Mouse (Mus musculus): Measurements from ENCODE around the gene Zdhhc18. TPM values are rescaled to one million over a fixed set of nuclear protein-coding genes. Genes with fewer than 3 reads are reported as not detected.
A peak's percentile ranks its signal among the peaks of the same experiment; 100 is the strongest.
"Not testable (repeated sequence)": the region's sequence is repeated elsewhere in the genome, so short reads cannot be mapped to it uniquely, and the experiment has no call there.

Zdhhc18 gene
- total RNA-seq, 2 experiments from 2014 or later = 15.2 to 24.9 TPM

DNA sequence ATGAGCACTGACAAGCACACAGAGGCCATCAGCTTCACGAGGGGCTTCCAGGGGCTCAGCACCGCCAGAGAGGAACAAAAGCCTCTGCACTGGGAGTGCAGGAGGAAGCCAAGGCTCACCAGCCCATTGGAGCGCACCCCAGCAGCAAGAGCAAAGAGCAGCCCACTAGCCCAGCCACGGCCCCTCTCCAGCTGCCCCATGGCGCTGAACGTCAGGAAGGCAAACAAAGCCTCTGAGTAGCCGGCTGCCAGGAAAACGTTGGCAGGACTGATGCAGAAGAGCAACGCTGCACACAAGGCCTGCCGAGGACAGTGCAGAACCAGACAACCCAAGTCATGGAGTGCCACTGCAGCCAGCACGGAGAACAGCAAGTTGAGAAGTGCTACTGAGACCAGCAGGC, 15.2 kb upstream of the Zdhhc18 start:
- DNase-seq = no peak

DNA sequence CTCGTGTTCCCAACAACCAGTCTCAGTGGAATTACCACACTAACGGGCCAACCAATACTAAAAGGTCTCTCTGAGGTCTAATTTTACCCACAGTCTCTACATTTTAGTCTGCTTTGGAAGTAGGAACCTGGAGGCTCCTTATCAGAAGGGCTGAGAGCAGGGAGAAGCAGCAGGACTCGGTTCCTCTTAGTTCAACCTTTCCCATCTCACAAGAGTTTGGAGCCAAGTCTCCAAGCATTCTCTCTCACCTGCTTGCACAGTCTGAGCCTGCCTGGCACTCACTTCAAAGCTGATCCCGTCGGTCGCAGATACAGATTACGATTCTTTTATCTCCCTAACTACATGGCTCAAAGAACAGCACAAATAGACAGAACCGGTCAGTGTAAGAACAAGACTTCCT, 13.0 kb upstream of the Zdhhc18 start:
- peak in 1 of 2 experiments; percentile 44 for DNase-seq

DNA sequence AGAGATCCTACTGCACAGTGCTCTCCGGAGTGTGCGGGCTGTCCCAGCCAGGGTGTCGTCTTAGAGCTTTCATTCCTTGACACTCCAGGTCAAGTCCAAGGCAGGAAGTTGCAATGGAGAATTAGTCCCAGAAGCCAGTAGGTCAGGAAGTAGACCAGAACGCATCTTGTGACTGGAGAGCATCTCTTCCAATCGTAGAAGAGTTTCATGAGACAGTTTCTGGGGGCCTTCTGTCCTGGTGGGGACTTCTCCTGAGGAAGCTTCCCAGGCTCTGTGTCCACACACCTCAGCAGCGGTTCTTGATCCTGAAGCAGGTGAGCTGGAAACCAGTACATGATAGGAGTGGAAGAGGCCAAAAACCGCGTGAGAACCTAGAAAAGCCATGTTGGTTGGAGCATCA, 12.5 kb upstream of the Zdhhc18 start:
- DNase-seq = no peak

DNA sequence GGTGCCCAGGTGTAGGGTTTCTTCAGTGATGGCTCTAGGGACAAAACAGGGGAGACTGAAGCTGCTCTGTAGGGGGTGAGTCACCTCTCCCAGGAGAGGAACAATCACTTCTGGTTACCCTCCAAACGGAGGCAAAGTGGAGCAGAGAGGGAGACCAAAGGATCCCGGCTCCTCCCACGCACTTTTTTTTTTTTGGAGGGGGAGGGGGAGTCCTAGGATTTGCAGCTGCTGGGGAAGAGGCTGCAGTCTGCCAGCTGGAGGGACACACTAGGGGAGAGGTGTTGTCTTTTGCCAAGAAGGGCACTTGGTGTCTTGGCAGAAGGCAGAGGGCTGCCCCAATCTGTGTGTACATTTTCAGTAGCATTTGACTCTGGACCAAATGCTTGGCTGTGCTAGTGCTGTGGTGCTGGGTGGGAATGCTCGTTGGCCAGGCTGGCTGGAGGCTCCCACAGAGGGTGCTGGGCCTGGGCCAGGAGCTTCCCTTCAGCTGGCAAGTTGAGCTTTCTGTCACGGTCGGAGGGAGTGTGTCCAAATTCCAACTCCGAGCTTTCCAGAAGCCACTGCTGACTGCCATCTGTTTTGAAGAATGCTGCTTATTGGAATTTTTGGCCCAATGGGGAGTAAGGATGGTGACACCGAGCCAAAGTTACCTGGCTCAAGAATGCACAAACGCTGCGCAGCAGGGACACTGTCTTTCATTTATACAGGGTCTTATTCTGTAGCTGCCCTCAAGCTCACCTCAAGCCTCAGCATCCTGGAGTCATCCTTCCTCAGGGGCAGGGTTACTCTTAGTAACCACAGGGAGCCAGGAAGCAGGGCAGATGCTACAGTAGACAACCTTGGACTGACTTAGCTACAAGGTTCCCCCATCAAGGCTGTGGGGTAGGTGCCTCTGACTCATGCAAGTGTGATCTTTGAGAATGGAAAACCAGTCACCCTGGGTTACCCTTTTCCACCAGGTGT, 10.5 kb upstream of the Zdhhc18 start:
- peak; percentile 80 to 87 for DNase-seq

DNA sequence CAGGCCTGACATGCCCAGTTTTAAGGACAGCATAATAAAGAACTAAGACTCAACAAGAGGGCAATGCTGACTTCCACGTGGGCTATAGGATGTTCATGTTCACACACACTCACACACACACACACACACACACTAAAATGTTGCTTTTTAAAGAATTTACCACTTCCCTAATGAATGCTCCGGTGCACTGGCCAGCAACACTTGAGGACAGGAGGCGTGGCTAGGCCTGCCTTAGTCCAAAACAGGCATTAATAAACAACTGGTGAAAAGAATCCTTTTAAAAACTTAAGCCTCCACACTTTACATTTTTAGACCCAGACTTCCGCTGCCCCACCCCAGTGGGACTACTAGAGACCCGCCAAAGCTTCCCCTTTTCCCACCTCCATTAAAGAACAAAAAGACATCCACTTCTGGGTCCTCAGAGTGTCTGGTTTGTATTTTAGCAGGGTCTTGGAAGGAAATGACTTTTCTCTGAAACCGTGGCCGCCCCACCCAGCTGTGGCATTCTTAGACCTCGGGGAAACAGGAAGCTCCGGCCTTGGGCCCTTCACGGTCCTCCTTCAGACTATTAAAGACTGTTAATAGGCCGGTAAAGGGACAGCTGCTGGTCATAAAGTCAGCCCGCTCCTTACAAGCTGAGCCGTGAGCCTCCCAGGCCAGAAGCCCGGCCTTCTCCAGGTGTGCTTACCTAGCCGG, 9.7 kb upstream of the Zdhhc18 start:
- DNase-seq = peak; percentile 48 to 71

DNA sequence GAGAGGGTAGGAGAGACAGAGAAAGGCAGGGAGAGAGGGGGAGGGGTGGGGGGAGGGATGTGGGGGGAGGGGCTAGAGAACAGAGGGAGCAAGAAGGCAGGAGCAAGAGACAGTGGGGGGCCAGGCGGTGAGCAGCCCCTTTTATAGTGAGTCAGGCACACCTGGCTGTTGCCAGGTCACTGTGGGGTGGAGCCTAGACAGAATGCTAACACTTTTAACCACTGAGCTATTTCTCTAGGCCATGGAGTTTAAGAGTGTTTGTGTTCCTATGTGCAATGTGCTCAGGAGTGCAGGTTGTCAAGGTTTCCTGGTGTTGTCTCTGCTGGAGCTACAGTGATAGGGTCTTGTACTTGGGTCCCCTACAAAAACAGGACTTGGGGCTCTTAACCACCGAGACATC, 8.8 kb upstream of the Zdhhc18 start:
- no peak for DNase-seq

DNA sequence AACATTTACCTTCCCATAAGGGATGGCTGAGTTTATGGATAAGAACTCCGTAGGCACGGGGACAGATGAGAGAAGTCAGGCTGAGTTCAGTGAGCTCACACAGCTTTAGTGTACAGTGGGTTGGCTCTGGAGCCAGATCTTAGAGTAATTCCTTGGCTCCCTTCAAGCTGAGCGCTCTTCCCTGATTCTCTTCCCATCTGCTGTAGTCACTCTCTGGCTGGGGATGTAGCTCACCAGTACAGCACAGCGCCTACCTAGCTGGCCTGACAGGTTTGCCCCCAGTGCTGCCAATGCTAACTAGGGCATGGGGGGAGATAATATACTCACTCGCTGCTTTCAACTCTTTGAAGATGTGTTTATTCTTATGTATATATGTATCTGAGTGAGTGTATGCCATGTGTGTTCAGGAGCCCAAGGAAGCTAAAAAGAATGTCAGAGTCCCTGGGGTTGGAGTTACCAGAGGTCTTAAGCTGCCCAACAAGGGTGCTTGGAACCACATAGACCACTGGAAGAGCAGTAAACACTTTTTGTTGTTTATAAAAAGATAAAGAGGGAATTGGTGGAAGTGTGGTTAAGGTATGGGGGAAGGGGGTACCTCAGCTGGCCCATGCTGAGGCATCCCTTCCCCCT, 8.0 kb upstream of the Zdhhc18 start:
- no peak for DNase-seq

DNA sequence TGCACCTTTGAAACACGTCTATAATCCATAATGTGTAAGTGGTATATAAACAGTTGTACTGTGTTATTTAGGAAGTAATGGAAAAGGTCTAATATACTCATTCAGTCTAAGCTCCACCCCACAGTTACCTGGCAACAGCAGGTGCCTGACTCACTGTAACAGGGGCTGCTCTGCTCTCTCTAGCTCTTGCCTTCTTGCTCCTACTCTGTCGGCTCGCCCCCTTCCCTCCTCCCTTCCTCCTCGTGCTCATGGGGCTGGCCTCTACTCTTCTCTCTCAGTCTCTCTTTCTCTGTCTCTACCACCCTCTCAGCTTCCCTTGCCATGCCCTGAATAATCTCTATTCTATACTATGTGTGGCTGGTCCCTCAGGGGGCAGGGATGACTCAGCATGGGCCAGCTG, 7.0 kb upstream of the Zdhhc18 start:
- DNase-seq = no peak

DNA sequence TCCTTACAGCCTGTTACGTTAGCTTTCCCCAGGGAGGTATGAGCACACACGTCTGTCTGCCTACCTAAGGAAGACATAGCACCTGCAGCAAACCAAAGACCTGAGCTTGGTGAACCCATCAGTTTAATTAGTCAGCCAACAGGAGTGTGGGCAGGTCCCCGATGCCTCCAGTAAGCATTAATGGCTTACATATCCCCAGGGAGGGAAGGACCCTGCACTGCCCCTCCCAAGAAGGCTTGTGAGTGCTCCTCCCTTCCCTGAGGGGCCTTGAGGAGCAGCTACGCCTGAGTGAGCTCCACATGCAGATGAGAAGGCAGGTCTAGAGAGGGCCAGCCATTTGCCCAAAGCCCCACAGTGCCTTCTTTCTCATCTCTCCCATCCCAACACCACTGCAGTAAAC, 6.3 kb upstream of the Zdhhc18 start:
- DNase-seq = no peak

DNA sequence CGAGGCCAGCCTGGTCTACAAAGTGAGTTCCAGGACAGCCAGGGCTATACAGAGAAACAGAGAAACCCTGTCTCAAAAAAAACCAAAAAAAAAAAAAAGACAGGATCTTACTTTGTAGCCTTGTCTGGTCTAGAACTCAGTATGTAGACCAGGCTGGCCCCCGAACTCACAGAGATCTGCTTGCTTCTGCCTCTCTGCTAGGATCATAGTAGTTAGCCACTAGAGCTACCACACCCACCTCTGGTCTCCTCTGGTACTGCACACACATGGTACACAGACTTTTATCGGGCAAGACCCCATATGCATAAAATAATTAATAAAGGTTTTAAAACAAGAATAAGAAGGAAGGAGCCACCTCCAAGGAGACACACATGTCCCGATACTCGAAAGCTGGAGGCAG, 4.1 kb upstream of the Zdhhc18 start:
- not testable (repeated sequence) for DNase-seq

DNA sequence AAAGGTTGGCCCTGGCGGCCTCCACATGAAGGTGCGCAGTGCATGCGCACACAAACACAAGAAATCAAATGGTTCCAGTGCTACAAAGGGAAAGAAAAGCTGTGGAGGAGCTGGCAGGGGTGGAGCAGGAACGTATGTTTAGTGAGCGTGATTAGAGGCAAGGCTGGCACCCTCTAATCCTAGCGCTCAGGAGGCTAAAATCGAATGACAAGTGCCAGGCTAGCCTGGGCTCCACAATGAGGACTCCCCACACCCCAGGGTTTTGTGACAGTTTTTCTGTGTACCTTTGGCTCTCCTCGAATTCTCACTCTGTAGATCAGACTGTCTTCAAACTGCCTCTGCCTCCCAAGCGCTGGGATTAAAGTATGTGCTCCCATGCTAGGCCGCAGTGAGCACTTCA, 2.8 kb upstream of the Zdhhc18 start:
- no peak for DNase-seq

DNA sequence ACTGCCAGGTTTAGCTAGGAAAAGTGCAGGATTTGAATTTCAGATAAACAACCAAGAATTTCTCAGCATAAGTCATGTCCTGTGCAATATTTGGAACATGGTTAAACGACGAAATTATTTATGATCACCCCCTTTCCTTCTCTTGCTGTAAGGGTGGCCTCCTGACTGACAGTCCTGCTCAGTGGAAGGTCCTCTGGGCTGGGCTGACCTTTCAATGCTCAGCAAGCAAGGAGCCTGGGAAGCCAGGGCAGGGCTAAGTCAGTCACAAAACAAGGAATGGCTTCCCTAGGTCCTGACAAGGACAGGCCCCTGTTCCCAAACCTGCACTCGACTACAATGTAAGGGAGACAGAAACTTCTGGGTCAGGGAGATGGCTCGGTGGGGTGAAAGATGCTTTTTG, 2.0 kb upstream of the Zdhhc18 start:
- no peak for DNase-seq

DNA sequence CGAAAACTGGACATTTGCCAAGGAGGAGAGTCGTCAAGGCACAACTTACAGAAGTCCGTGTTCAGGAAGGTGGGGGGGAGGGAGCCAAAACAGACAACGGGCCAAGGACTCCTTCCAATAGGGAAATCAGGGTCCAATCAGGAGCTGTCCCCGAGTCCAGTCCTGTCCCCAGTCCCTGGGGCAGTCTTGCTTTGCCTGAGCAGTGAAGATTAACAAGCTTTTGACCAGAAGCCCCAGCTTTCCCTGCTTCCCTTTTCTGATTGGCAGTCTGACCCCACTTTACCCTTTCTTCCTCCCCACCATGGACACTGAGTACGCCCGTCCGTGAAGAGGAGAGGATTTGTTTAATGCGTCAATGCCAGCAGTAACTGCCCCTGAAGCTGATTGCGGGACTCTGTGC, 1.5 kb upstream of the Zdhhc18 start:
- DNase-seq = no peak

DNA sequence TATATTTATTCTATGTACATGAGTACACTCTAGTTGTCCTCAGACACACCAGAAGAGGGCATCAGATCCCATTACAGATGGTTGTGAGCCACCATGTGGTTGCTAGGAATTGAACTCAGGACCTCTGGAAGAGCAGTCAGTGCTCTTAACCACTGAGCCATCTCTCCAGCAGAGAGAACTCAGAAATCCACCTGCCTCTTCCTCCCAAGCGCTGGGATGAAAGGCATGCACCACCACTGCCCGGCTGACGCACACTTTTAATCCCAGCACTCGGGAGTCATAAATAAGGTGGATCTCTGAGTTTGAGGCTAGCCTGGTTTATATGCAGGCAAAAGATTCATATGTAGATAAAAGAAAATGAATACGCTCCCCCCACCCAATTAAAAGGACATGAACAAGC, 490 bp downstream of the Zdhhc18 start:
- not testable (repeated sequence) for DNase-seq

DNA sequence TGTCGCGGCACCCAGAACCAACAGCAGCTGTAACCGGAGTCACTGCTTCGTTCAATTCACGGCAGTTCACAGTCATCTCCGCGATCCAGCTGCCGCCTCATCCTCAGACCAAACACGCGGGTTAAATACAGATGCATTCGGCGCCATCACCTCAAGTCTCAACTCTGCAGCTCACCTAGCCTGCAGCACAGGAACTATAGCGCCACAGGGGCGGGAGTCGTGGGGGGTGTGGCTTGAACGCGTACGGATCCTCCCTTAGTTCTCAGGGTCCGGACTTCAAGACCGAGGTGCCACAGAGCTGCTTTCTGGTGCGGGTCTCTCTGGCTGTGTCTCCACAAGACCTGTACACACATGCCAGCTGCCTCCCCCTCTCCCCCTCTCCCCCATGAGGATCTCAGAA, 4.3 kb downstream of the Zdhhc18 start:
- no peak for DNase-seq

DNA sequence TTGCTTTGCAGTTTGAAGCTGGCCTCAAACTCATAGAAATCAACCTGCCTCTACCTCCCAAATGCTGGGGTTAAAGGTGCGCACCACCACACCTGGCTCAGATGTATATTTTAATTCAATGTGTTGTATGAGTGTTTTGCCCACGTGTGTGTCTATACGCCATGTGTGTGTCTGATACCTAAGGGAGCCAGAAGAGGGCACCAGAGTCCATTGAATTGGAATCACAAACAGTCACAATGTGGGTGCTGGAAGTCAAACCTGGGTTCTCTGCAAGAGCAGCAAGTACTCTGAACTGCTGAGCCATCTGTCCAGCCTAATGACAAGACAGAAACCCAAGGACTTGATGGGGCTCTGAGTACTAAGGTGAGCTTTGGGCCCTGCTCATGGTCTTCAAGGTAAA, 4.8 kb downstream of the Zdhhc18 start:
- no peak for DNase-seq

DNA sequence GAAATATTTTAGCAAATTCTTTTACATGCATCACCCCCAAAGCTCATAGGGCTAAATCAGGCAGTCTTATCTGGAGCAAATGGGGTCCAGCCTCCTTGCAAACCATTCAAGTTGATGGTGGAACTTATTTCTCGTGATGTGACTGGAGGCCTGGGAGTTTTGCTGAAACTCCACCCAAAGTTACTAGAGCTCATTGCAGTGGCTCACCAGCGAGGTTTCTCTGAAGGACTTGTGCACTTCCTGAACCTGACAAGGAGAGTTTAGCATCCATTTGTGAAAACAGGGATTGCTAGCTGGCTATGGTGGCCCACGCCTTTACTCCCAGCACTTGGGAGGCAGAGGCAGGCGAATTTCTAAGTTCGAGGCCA, 15.9 kb downstream of the Zdhhc18 start:
- DNase-seq = no peak

DNA sequence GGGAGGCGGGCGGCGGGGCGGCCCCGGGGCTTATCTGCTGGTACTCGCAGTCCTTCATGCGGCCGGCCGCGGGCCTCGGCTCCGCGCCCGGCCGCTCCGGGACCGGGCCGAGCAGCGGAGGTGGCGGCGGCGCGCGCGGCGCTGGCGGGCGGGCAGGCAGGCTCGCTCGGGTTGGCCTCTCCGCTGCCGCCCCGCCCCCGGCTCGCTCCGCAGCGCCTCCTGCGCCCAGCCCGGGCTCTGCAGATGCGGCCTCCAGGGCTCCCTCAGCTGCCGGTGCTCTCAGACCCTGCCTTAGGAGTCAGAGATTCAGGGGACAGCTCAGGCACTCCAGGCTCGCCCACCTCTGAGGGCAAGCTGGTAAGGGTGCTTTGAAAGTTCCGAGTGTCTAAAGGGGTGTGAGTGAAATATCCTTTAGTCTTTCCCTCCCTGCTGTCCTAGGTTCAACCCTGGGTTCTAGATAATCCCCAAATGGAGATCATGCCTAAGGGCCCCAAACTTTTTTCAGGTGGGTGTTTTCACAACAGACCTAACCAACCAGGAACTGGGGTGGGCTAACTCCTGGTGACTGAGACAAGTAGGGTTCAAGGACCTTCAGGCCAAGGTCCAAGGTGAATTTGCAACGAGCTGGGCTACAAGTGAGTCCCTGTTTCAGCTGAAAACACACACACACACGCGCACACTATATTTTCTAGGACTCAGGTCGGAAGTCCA, 16.5 kb downstream of the Zdhhc18 start:
- peak; percentile 93 to 95 for DNase-seq

DNA sequence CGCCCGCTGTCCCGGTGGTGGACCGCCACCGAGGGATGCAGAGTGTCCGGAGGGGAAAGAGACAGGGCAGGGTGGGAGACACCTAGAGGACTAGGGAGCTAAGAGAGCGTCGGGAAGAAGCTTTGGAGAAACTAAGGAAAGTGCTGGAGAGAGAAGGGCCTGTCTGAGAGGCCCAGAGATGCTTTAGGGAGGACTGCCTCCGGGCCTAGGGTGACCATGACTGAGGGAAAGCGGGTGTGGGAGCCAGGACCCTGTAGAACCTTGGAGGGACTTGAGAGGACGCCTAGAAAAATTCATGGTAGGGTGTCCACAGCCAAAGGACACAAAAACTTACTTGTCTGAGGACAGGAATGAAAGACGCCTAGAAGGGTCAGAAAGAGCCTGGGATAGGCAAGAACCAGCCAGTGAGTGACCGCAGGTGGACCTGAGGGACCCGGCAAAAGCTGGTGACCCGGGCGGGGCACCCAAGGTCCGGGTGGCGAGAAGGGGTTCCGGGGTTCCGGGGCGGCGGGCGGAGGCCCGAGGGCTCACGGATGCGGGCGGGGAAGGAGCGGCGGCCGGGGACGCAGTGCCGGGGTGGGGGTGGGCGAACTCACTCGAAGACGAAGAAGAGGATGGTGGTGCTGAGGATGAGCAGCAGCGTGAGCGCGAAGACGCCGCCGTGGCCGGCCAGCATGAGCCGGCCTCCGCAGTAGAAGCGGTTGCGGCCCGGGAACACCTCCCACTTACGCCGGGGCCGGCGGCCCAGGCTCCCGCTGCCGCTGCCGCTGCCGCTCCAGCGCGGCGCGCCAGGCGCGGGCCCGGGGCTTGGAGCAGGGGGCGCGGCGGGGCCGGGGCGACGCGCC, 17.2 kb downstream of the Zdhhc18 start:
- peak; percentile 52 to 75 for DNase-seq

DNA sequence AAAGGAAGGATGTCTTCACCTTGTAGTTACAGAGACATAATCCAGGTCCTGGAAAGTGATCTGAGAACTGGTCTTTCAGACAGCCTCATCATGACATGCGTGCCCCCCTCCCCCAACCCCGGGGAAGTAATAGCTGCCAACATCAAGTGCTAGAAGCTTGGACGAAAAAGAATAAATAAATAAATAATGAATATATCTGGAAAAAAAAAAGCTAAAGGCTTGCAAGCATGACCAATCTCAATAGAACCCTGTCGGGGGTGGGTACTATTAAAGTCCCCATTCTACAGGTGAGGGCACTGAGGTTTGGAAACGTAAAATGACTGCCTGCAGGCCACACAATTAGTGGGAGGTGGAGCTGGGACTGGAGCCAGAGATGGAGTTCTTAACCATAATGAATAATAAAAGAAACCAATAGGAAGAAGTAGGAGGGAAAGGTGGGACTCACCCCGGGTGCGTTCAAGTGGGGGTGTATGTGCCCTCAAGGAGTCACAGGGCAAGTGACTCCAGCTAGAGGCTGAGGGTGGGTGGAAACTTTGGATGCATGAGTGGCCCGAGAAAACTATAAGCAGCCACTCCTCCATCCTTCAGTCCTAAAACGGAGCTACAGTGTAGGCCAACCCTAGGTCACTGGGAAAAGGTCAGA, 18.1 kb downstream of the Zdhhc18 start:
- no peak for DNase-seq
